Mouse (Mus musculus): ENCODE data around the gene Golga1.

DNA sequence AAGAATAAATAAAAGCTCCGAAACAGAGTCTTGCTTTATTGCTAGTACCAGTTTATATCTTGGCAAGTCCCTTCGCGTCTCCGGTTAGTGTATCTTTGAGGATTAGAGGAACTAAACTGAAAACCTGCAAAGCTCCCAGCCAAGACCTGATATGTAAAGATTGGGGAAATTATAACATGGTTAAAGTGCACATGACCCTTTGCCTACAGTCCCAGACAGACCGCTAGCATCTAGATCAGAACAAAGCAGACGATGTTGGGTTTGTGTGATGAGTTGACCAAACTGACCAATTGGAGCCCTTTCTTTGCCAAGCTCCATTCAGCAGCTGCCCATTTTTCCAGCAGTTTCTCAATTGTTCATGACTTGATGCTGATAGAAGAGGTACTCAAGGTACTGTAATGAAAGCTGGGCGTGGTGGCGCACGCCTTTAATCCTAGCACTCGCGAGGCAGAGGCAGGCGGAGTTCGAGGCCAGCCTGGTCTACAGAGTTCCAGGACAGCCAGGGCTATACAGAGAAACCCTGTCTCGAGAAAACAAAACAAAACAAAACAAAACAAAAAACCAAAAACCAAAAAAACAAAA is 59.1 kb downstream of the Golga1 start:
- TF ChIP-seq CTCF (conservative IDR thresholded peaks at IDR 0.05; ENCODE audit: low read length): no peak
- no peak for TF ChIP-seq NANOG (IDR thresholded peaks at IDR 0.05; ENCODE audit: borderline replicate concordance, low read length)
- TF ChIP-seq POU5F1 (IDR thresholded peaks at IDR 0.05; ENCODE audit: borderline replicate concordance, low read length): no peak
